Mouse (Mus musculus) hindbrain, embryonic 15.5 days (tissue): ENCODE data around the gene Chd5. TPM values are rescaled to one million over a fixed set of nuclear protein-coding genes. Genes with fewer than 3 reads are reported as not detected.

Experiments
- ATAC-seq: fragments of 200-750 bp; cut with Nextera tagmentation; 2 replicates; pipeline ENCODE4 v1.8.0; 2017; ENCODE audit warnings: low read depth, moderate number of reproducible peaks, moderate TSS enrichment; ENCODE audit not compliant: low FRiP score
- H3K27ac ChIP-seq: fragments of 300-500 bp; sonication (generic); replicated peaks from 2 replicates; pipeline ENCODE4 v1.5.1; 2015; ENCODE audit warnings: mild to moderate bottlenecking, inconsistent platforms
- H3K27me3 ChIP-seq: fragments of 300-500 bp; sonication (generic); 2 replicates; pipeline ENCODE4 v1.6.1; 2015; ENCODE audit warnings: control low read depth, inconsistent platforms
- H3K36me3 ChIP-seq: fragments of 300-500 bp; sonication (generic); 2 replicates; pipeline ENCODE4 v1.6.1; 2015; ENCODE audit warnings: control low read depth, inconsistent platforms
- H3K4me1 ChIP-seq: fragments of 300-500 bp; sonication (generic); replicated peaks from 2 replicates; pipeline ENCODE4 v1.6.1; 2015; ENCODE audit warnings: control low read depth, inconsistent platforms
- H3K4me2 ChIP-seq: fragments of 300-500 bp; sonication (generic); 2 replicates; pipeline ENCODE4 v1.6.1; 2015; ENCODE audit warnings: moderate library complexity, mild to moderate bottlenecking, inconsistent platforms
- H3K4me3 ChIP-seq: fragments of 300-500 bp; sonication (generic); 2 replicates; pipeline ENCODE4 v1.5.1; 2015; ENCODE audit warnings: mild to moderate bottlenecking, inconsistent platforms
- H3K9ac ChIP-seq: fragments of 300-500 bp; sonication (generic); 2 replicates; pipeline ENCODE4 v1.6.1; 2015; ENCODE audit warnings: inconsistent platforms
- H3K9me3 ChIP-seq: fragments of 300-500 bp; sonication (generic); 2 replicates; pipeline ENCODE4 v1.6.1; 2016; ENCODE audit warnings: control low read depth, inconsistent platforms
- WGBS: fragments of 180-500 bp; shearing (Covaris S2); methylation state at CpG from one replicate; pipeline ENCODE4 v1.1.7; 2015; 5-methylcytosine and 5-hydroxymethylcytosine counted together
- polyA plus RNA-seq: library from polyadenylated mRNA; unstranded; fragments of >200 nt; fragmentation: Nextera tagmentation; extraction: Ambion mirVana; gene quantifications from 2 replicates; pipeline ENCODE4 v1.2.1, GENCODE M21; 2015

Chd5 gene
- polyA plus RNA-seq, 1 experiment from 2014 or later, result 61.8 TPM

DNA sequence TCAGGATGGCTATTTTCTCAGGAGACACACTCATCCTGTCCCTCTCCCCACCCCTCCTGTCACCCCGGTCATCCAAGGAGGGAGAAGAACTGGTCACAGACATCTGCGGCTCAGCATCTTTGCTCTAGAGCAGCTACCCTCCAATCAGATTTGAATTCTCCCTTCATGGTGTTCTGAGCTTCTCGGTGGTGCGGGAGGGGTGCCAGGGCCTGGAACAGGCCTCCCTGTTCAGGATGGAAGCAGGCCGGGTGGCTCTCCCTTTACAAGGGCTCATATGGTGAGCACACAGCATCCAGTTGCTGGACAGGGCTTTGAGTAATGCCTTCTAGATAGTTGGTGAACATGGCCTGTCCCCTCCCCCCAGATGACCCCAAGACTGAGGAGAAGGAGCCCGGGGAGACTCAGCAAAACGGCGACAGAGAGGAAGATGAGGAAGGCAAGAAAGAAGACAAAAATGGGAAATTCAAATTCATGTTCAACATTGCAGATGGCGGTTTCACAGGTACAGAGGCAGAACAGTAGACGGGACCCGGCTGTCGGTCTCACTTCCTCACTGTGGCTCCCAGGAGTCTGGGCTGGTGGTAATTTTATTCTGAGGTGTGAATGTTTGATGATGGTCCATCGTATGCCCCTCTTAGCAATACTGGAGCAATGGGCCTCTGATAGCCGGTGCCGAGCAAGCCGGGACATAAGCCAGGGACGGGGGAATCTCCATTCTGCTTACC lies 44.2 kb downstream of the Chd5 start:
- H3K36me3 ChIP-seq, result peaks cover 44% of the 10 kb centered on the region
- no peak overlapping the region for H3K9ac ChIP-seq
- ATAC-seq, result no peak
- no peaks in the 10 kb centered on the region for H3K9me3 ChIP-seq
- 81% methylated on average over 17 of the region's 17 CpGs for WGBS
- no peak overlapping the region for H3K4me2 ChIP-seq
- H3K27me3 ChIP-seq, result no peaks in the 10 kb centered on the region
- no peaks in the 10 kb centered on the region for H3K4me1 ChIP-seq
- no peak overlapping the region for H3K27ac ChIP-seq
- H3K4me3 ChIP-seq, result no peak overlapping the region

DNA sequence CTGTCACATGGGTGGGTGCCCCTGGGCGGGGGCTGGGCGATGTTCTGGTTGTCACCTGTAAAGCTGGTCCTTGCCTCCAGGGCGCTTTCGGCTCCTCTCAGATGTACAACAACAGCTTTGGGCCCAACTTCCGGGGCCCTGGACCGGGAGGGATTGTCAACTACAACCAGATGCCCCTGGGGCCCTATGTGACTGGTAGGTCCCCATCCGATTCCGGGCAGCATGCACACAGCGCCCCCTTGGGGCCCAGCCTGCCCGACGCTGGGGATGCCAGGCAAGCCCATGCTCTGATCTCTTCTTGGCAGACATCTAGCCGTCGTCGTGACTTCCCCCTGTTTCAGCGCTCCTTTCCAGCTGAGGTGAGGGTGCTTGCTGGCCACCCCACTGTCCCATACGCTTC lies 47.2 kb downstream of the Chd5 start:
- Histone ChIP-seq H3K36me3 (peaks cover 30% of the 10 kb centered on the region; the same call in 1 of the 2 replicates), H3K9me3 (no peaks in the 10 kb centered on the region), H3K27ac (no peak overlapping the region), H3K27me3 (no peaks in the 10 kb centered on the region), H3K4me3 (no peak overlapping the region), H3K4me1 (no peaks in the 10 kb centered on the region), H3K9ac (no peak overlapping the region), H3K4me2 (no peak overlapping the region)
- ATAC-seq, result no peak
- WGBS, result 62% methylated on average over 16 of the region's 16 CpGs

DNA sequence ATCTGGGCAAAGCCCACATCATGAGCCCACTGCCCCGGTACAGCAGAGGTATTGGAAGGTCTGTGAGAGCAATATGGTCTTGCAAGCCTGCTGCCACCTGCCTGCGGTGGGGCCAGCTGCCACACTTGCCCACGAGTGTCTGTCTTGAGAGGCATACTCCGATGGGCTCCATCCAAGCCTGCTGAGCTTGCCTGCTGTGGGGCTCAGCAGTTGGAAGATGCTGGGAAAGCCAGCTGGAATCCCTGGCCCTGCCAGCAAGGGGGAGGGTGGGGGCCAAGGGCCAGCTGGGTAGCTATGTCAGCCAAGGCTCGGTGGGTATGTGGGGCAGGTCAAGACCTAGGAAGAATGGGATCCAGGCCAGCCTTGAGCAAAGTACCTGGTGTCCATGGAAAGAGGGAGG lies 53.7 kb downstream of the Chd5 start:
- H3K27ac ChIP-seq, result no peak overlapping the region
- 50% methylated on average over 5 of the region's 5 CpGs for WGBS
- no peak for ATAC-seq
- H3K9me3 ChIP-seq, result no peaks in the 10 kb centered on the region
- no peak overlapping the region for H3K9ac ChIP-seq
- no peaks in the 10 kb centered on the region for H3K4me1 ChIP-seq
- H3K27me3 ChIP-seq, result no peaks in the 10 kb centered on the region
- no peaks in the 10 kb centered on the region for H3K36me3 ChIP-seq
- no peak overlapping the region for H3K4me3 ChIP-seq
- no peak overlapping the region for H3K4me2 ChIP-seq

DNA sequence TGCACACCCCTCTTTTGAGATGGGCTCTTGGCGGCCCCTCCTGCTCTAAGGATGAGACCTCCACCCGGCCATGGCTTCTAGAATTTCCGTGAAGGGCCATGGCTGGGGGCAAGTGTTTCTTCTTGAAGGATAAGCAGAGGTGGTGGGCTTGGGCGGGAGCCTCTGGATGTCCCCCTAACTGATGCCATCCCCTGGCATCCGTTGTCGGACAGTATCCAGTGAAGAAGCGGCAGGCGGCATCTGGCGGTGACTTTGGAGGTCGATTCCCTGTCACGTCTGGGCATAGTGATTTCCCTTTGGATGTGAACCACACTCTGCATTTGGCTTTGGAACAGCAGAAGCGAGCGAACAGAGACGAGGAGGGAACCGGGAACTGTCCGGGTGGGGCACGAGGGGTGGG lies 54.2 kb downstream of the Chd5 start:
- H3K27ac ChIP-seq, result no peak overlapping the region
- no peak overlapping the region for H3K9ac ChIP-seq
- no peak overlapping the region for H3K4me2 ChIP-seq
- no peaks in the 10 kb centered on the region for H3K36me3 ChIP-seq
- H3K9me3 ChIP-seq, result no peaks in the 10 kb centered on the region
- no peak for ATAC-seq
- WGBS, result 86% methylated on average over 17 of the region's 17 CpGs
- H3K27me3 ChIP-seq, result no peaks in the 10 kb centered on the region
- H3K4me3 ChIP-seq, result no peak overlapping the region
- no peaks in the 10 kb centered on the region for H3K4me1 ChIP-seq

DNA sequence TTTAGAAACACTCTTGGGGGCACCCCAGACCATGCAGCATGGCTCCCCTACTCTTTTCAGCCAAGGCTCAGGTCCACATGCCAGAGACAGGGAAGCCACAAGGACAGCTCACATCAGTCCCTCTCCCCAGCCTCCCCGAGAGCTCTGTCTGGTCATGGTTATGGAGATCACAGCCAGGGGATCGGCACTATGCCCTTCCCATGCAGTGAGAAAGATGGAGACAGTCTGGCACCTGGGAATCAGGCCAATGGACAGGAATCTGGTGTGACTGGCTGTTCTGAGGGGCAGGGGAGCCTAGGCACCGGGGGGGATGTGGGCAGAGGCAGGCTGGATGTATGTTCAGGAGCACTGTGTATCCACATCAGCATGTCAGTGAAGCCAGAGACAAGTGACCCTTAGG lies 60.5 kb downstream of the Chd5 start:
- Histone ChIP-seq H3K4me2 (no peak overlapping the region), H3K27ac (no peak overlapping the region), H3K9ac (no peak overlapping the region), H3K4me3 (no peak overlapping the region), H3K4me1 (peaks cover 7% of the 10 kb centered on the region), H3K9me3 (no peaks in the 10 kb centered on the region), H3K27me3 (no peaks in the 10 kb centered on the region), H3K36me3 (no peaks in the 10 kb centered on the region)
- WGBS, result 71% methylated on average over 3 of the region's 3 CpGs
- no peak for ATAC-seq

DNA sequence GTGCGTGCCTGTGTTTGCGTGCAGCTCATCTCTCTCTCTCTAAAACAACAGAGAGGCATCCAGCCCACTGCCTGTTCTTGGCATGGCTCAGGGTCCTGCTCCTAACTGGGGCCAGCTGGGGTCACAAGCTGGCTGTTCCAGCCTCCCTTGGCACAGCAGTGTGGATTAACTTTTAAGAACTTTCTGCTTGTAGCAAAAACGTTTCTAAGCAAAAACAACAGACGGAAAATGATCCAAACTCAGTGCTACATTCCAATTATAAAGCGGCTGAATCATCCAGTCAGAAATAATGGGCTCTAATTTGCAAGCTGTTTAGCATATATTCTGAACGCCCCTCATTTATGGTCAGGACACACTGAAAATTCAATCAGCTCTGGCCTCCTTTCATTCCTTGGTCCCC lies 66.7 kb downstream of the Chd5 start:
- peak overlapping the region; percentile 75 for H3K27ac ChIP-seq
- H3K9ac ChIP-seq, result no peak overlapping the region; the same call in 1 of the 2 replicates
- no peak overlapping the region for H3K4me2 ChIP-seq
- WGBS, result 46% methylated on average over 6 of the region's 6 CpGs
- no peaks in the 10 kb centered on the region for H3K36me3 ChIP-seq
- H3K9me3 ChIP-seq, result no peaks in the 10 kb centered on the region
- no peak for ATAC-seq
- peaks cover 36% of the 10 kb centered on the region for H3K4me1 ChIP-seq
- H3K27me3 ChIP-seq, result no peaks in the 10 kb centered on the region
- no peak overlapping the region for H3K4me3 ChIP-seq

DNA sequence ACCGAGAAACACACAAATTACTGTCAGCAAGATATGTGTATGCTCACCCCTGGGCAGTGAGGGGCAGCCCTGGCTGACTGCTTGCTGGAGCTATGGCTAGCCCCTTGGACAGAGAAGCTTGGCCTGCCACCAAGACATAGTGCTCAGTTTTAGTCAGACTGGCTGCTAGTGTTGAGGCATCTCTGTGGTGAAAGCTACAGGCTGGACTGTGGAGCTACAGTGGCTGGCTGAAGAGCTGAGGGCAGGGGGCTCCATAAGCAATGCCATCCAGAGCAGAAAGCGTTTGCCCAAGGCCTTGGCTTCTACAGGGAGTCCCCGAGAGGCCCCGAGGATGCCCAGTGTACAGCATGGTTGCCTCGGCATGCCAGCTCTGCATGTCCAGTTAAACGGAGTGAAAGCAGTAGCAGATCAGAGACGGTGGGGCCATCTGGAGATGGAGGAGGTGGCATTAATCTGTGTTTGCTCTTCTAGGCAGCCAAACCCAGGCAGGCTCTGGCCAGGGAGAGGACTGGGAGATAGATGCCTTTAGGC lies 67.3 kb downstream of the Chd5 start:
- Histone ChIP-seq H3K27me3 (no peaks in the 10 kb centered on the region), H3K27ac (peak overlapping the region; percentile 75), H3K36me3 (no peaks in the 10 kb centered on the region), H3K4me1 (peaks cover 33% of the 10 kb centered on the region), H3K4me2 (no peak overlapping the region), H3K9me3 (no peaks in the 10 kb centered on the region), H3K4me3 (no peak overlapping the region), H3K9ac (no peak overlapping the region; the same call in 1 of the 2 replicates)
- WGBS, result 65% methylated on average over 7 of the region's 7 CpGs
- ATAC-seq, result 0 out of 2 replicates have a peak, but pooled peaks have one; percentile 32

DNA sequence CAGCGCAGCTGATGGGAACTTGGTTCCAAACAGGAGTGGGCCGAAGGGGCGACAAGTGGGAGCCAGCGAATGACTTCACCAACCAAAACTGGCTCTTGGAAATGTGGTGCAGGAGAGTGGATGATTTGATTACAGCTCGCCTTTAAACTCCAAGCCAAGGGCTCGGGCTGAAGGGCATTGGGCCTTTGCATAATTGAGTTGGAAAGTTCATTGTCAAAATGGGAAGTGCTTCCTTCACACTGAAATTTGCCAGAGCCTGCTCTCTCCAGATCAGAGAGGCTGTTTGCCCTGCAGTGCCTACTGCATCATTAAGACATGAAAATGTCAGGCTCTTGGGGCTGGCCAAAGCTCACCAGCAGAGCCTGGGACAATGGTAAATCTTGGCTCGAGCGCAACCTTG lies 68.1 kb downstream of the Chd5 start:
- 83% methylated on average over 8 of the region's 8 CpGs for WGBS
- H3K9me3 ChIP-seq, result no peaks in the 10 kb centered on the region
- no peak overlapping the region for H3K4me3 ChIP-seq
- no peak overlapping the region for H3K4me2 ChIP-seq
- peaks cover 30% of the 10 kb centered on the region for H3K4me1 ChIP-seq
- H3K36me3 ChIP-seq, result no peaks in the 10 kb centered on the region
- H3K27ac ChIP-seq, result 0 out of 2 replicates have a peak overlapping the region, but pooled peaks have one; percentile 75
- no peak overlapping the region for H3K9ac ChIP-seq
- ATAC-seq, result no peak
- H3K27me3 ChIP-seq, result no peaks in the 10 kb centered on the region

DNA sequence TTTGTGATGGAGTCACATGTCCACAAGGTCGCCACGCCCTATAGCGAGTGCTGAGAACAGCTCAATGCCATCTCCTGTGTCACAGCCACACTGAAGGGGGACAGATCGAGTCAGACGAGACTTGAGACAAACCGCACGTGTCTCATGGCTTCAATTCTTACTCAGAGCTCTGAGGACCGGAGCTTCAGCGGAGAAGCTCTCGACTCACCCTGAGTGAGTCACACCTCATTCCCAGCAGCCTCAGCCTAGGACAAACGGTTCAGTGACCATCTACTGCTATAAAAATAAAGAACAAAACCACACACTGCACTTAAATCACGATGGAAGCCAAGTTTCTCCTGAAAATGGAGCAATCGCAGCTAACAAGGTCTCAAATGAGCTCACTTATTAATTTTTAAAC lies 72.5 kb downstream of the Chd5 start:
- H3K4me1 ChIP-seq, result peaks cover 12% of the 10 kb centered on the region
- H3K4me2 ChIP-seq, result no peak overlapping the region
- WGBS, result 81% methylated on average over 13 of the region's 13 CpGs
- H3K36me3 ChIP-seq, result no peaks in the 10 kb centered on the region
- ATAC-seq, result no peak
- no peak overlapping the region for H3K9ac ChIP-seq
- no peaks in the 10 kb centered on the region for H3K27me3 ChIP-seq
- H3K9me3 ChIP-seq, result no peaks in the 10 kb centered on the region
- H3K27ac ChIP-seq, result no peak overlapping the region
- no peak overlapping the region for H3K4me3 ChIP-seq

DNA sequence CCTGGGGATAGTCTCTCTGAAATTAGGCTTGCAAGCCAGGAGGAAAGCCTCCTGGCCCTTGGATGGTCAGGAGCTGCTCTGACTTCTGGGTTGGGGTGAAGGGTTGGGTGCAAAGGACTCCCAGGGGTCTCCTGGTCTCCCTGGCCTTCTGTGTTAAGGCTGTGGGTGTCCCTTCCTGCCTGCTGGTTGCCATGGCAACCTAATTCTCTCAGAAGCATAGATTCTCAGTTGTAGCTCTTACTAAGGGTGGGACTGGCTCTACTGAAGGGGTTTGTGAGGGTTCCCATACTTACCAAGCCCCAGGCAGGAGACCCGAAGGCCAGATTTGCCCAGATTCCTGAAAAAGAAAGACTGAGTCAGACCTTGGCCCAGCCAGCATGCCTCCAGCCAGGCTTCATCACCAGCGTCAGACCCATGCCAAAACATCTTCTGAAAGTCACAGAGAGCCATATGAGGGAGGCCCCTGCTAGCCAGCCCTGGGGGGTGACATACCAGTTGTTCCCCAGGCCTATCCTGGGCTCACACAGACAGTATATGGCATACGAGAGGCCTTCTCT lies 74.2 kb downstream of the Chd5 start:
- H3K9me3 ChIP-seq, result no peaks in the 10 kb centered on the region
- H3K9ac ChIP-seq, result no peak overlapping the region
- H3K27me3 ChIP-seq, result no peaks in the 10 kb centered on the region
- no peaks in the 10 kb centered on the region for H3K36me3 ChIP-seq
- no peak for ATAC-seq
- H3K4me2 ChIP-seq, result no peak overlapping the region
- no peak overlapping the region for H3K27ac ChIP-seq
- WGBS, result 79% methylated on average over 3 of the region's 3 CpGs
- H3K4me3 ChIP-seq, result no peak overlapping the region
- peaks cover 3% of the 10 kb centered on the region for H3K4me1 ChIP-seq

DNA sequence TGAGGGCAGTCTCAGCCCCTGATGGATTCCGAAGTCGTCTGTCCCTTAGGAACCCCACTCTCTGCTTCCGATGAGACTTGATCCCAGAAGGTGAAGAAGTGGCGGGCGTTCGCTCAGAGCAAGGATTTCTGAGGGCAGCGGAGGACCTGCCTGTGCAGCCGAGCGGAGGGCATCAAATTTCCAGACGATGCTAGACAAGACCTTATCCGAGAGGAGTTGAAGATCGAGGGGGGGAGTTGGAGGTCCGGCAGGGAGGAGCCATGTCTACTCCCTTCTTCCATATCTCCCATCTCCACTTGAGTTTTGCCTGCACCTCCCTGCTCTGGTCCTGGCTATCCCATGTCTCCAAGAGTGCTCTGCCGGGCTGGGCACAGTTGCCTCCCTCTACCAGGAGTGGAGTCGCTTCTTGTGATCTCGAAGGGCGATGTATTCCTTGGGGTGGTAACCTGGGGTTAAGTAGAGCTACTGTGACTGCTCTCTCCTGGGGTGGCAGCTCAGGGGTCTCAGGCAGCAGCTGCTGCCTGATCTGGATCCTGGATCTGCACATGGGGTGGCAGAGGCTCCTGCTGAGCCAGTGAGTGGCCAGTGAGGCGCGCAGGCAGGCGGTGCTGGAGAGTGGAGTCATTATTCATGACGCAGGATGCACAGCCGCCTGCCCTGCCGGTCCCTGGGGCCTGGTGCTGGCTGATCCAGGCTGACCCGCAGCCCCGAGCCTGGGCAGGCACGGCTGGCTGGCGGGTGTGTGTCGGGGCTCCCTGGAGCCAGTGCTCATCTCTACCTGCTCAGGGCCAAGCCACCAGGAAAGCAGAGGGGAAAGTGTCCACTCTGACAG lies 80.0 kb downstream of the Chd5 start:
- Histone ChIP-seq H3K9ac (no peak overlapping the region), H3K36me3 (no peaks in the 10 kb centered on the region), H3K9me3 (no peaks in the 10 kb centered on the region), H3K27ac (no peak overlapping the region), H3K27me3 (no peaks in the 10 kb centered on the region), H3K4me2 (no peak overlapping the region), H3K4me1 (peaks cover 8% of the 10 kb centered on the region), H3K4me3 (no peak overlapping the region)
- 0 out of 2 replicates have a peak, but pooled peaks have one; percentile 16 for ATAC-seq
- 34% methylated on average over 28 of the region's 28 CpGs for WGBS

DNA sequence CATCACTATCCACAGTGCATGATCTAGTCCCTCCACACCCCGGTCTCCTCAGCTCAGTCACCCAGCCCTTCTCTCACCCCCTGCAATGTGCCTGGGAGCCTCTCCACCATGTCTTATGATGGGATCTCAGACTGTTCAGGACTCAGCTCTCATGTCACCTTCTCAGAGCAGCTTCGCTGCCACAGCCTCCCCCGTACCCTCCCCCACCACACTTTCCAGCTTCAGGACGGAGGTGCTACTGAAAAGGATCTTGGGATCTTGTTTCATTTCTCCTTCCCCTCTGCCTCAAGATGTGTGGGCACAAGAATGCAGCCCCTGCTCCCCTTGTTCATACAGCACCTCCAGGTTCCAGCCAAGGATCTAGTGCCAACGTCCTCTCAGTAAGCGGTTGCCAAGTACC lies 85.1 kb downstream of the Chd5 start:
- ATAC-seq, result no peak
- 90% methylated on average over 6 of the region's 6 CpGs for WGBS
- no peaks in the 10 kb centered on the region for H3K27me3 ChIP-seq
- no peaks in the 10 kb centered on the region for H3K9me3 ChIP-seq
- H3K9ac ChIP-seq, result no peak overlapping the region
- H3K27ac ChIP-seq, result no peak overlapping the region
- H3K4me2 ChIP-seq, result no peak overlapping the region
- no peak overlapping the region for H3K4me3 ChIP-seq
- H3K4me1 ChIP-seq, result peaks cover 6% of the 10 kb centered on the region
- no peaks in the 10 kb centered on the region for H3K36me3 ChIP-seq
